Mouse (Mus musculus): ENCODE data around the gene Arhgap9.

Gene Arhgap9

DNA sequence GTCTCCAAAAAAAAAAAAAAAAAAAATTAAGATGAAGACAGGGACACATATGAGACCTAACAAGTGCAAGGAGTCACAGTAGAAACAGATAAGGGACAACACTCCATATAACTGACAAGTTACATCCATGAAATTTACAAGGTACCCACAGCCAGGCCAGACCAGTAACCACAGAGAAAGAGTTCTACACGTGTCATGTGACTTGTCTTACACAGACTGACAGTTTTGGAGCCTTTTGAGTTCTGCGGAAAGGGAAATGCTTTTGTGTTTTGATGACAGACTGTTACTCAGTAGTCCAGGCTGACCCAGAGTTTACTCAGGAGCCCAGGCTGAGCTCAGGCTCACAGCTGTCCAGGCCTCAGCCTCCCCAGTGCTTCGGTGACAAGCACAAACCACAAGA is 21.3 kb downstream of the Arhgap9 start:
- no peak for DNase-seq (ENCODE audit: low spot score in 2 of 2)

DNA sequence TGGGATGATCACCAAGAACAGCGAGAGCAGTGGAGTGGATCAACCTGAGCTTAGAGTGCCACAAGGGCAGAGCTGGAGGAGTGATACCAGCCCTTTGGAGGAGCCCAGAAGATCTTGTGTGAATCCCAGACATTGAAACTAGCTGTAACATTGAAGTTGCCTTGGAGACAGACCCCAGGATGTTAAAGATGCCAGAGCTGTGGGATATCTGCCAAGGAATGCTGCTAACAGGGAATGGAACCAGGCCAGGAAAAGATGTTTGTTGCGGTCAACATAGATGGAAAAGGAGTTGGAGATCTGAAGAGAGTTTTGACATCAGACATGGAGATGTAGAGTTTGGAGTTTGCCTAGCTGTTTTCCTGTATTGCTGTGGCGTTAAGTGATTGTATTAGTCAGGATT is 24.4 kb downstream of the Arhgap9 start:
- DNase-seq (ENCODE audit: low spot score in 2 of 2): no peak

DNA sequence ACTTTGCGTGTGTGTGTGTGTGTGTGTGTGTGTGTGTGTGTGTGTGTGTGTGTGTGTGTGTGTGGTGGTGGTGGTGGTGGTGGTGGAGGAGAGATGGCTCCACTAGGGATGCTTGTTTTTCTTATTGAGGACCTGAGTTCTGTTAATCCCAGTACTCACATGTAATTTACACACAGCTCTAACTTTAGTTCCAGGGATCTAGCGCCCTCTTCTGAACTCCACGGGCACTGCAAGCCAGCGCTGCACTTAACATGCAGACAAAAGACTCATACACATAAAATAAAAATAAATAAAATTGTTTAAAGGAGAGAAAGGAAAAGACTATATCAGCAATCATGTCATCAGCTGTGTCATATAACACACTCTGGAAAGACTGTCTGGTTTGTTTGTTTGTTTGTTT is 27.2 kb downstream of the Arhgap9 start:
- no peak for DNase-seq (ENCODE audit: low spot score in 2 of 2)

DNA sequence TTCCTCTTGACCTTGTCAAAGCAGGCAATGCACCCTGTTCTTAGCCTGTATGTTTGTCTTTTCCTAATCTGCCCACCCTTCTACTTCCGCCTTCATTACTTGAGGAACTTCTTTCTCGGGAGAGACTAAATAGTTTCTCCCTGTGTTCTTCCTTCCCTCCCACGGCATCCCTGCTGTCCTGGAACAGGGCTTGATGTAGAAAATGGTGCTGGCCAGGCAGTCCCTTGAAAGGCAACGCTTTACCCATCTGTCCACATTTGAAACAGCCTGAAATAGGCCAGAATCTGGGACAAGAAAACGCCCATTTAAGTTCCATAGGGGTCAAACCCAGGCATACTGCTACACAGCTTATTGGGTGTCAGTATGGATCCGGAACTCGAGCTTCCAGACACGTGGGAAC is 28.0 kb downstream of the Arhgap9 start:
- DNase-seq (ENCODE audit: low spot score in 2 of 2): no peak

DNA sequence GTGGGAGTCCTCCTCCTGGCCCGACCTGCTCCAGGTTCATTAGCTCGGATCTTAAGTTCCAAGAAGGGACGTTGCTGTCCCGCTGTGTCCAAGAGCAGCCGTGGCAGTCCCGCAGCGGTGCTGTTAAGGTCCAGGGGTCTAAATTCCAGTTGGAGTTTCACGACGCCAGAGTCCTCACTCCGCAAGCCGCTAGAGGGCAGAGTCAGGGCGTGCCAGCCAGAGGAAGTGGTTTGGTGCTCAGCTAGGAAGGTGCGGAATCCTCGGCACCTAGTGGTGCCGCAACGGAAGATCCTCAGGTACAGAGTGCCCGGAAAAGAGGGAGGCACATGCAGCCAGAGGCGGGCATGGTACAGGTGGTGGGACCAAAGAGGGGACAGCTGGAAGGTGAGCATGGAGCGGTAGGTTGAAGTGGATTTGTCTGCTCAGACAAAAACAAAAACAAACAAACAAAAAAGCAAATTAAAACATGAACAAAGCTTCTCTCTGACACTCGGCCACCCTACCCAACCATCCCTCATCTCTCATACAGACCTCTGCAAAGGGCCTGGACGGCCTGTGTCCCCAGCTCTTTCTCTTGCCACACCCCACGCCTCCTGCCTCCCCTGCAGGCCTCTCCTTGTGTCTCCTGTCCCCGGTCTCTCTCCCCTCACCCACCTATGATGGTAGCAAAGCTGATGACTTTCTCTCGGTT is 29.0 kb downstream of the Arhgap9 start:
- DNase-seq (ENCODE audit: low spot score in 2 of 2): peak in 1 of 2 experiments; percentile 45

DNA sequence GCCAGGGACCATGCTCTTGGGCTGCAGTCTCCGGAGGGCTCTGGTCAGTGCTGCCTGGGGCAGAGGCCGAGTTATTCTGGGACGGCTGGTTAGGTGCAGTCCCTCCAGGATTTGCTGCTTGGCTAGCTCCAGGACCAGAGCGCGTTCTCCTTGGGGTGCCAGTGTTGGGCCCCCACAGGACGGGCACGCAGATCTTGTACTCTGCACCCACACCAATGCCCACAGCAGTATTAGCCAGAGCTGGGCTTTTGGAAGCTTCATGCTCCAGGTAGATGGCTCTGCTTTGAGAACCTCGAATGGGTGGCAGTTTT is 29.5 kb downstream of the Arhgap9 start:
- DNase-seq (ENCODE audit: low spot score in 2 of 2): no peak

DNA sequence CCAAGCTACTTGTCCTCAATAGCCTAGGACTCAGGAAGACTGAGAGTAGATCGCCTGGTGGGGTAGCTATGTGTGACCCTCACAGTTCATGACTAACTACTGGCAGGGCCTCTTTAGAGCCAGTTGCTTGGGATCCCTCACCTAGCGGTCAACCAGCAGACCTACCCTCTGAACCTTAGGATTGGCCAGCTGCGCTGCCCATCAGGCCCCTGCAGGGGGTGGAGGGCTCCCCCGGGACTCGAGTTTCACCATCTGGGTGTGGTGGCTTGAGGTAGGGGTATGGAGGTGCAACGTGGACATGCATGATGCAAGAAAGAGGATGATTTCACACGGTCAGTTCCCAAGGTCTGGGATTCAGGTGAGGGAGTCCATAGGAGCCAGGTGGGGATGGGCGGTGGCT is 30.0 kb downstream of the Arhgap9 start:
- no peak for DNase-seq (ENCODE audit: low spot score in 2 of 2)

DNA sequence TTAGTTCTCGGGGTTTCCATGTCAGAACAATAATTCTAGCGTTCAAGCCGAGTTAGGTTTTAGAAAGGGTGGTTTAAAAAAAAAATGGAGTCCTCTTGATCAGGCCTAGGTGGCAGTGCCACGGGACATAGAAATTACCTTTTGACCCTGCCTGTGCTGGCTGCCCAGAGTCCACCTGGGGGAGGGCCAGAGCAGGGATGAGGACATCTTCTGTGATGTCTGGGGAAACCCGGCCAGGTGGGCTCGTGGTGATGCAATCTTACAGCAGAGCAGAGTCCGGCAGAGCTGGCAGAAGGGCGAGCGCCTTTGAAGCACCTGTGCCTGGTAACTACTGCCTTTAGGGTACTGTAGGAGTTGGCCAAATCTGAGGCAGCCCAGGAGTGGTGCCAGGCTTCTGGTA is 30.4 kb downstream of the Arhgap9 start:
- DNase-seq (ENCODE audit: low spot score in 2 of 2): no peak

DNA sequence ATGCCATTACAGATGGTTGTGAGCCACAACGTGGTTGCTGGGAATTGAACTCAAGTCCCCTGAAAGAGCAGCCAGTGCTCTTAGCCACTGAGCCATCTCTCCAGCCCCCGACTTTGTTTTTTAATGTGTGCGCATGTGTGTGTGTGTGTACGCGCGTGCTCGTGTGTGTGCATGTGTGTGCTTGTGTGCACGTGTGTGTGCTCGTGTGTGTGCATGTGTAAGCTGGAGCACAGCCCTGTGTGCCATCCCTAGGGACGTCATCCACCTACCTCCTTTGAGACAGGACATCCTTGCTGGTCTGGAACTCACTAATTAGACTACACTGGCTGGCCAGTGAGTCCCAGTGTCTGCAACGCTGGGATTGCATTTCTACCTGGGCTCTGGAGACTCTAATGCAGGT is 31.0 kb downstream of the Arhgap9 start:
- DNase-seq (ENCODE audit: low spot score in 2 of 2): no peak

DNA sequence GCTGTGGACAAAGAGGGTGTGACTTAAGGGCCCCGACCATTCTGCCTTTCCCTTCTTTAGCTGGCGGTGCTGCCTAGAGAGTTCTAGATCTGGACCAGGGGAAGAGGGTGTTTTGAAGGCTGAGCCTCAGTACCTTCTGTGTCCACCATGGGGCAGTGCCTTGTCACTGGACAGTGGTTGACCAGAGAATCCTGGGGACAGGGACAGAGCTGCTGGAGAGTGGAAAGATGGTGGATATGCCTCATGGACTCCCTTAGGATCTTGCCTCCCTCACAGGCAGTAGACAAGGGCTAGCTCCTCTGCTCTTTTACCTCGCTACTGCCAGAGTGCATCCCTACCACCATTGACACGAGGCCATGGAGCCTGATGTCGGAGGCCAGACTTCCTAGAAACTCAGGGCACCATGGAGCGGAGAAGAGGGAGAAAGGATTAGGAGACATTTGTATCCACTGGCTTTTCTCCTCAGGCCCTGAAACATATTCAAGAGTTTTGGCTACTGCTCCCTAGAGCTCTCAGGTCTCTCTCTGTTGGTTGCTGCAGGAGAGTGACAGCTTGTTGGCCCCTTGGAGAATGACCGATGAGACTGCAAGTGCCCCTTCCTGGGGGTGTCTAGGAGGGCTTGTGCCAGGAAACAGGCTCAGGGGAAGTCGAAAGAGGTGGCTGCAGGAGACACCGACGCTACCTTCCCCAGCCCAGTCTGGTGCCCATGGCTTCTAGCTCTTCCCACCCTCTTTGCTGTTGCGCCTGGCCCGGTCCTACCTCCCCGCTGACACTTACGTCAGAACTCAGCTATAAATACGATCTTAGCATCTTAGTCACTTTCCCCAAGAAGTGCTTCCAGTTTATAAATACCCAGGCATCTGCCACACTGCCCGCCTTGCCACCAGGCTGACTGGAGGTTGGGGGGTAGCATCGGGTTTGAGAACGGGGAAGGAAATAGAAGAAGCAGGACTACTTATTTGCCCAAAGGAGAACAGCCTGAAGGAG is 32.4 kb downstream of the Arhgap9 start, which contains the start of gene Inhbe:
Gene Inhbe, minus strand, starts transcription at position 503 of the 987 bp plus-strand sequence.
- no peak for DNase-seq (ENCODE audit: low spot score in 2 of 2)

DNA sequence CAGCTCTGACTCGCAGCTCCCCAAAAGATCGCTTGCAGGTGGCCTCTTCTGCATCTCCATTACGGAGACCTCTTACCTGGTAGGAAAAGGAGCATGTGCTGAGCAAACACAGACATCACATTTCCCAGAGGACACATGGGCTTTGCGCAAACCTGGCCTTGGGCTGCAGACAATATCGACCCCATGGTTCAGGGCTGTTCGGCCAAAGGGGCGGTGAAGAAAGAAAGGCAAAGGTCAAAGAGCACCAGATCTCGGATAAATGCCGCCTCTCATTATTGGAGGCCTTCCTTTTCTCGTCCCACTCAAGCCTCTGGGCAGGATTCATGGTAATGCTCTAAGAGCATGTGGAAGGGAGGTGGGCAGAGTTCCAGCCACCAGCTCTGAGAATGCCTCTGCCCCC is 33.6 kb downstream of the Arhgap9 start:
- no peak for DNase-seq (ENCODE audit: low spot score in 2 of 2)

DNA sequence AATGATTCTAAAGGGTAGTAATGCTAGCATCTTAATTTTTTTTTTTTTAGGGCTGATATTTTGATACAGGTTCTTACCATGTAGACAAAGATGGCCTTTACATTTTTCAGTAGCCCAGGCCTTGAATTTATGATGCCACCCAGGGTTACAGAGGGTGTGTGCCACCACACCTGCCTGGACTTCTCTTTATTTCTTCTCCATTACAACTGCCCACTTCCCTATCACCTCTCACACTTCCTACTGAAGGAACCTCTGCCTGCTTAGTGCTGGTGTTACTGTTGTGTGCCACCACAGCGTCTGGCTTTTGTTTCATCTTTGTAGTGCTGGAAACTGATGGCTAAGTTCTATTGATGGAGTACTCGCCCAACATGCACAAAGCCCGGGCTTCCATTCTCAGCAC is 39.0 kb downstream of the Arhgap9 start:
- no peak for DNase-seq (ENCODE audit: low spot score in 2 of 2)

DNA sequence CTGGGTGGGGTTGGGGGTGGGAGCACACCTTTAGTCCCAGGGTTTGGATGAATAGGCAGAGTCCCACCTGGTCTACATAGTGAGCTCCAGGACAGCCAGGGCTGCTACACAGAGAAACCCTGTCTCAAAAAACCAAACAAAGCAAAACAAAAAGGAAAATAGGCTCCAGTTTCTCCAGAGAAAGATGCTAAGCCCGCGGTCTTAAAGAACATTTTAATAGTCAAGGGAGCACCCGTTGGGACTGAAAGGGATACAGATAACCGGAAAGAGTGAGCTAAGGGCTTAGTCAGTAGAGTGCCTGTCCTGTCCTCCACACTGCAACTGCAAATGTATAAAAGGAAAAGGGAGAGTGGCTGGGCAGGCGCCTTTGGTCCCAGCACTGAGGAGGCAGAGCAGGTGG is 45.4 kb downstream of the Arhgap9 start:
- DNase-seq (ENCODE audit: low spot score in 2 of 2): no peak

DNA sequence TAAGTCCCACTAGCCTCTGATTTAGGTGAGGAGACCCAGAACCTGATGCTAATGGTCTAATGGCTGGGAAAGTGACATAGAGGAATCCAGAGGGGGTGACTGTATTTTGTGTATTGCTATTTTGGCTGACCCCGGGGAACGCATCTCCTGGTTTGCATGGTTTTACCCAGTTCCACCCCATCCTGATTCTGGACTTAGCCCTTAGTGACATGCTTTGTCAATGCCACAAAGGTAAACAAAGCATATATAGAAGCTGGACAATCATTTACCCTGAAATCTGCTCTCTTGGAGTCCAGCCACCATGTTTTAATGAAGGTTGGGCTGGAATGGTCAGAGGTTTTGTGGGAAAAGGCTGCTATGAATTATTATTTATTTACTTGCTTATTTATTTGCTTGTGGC is 46.5 kb downstream of the Arhgap9 start:
- DNase-seq (ENCODE audit: low spot score in 2 of 2): no peak

DNA sequence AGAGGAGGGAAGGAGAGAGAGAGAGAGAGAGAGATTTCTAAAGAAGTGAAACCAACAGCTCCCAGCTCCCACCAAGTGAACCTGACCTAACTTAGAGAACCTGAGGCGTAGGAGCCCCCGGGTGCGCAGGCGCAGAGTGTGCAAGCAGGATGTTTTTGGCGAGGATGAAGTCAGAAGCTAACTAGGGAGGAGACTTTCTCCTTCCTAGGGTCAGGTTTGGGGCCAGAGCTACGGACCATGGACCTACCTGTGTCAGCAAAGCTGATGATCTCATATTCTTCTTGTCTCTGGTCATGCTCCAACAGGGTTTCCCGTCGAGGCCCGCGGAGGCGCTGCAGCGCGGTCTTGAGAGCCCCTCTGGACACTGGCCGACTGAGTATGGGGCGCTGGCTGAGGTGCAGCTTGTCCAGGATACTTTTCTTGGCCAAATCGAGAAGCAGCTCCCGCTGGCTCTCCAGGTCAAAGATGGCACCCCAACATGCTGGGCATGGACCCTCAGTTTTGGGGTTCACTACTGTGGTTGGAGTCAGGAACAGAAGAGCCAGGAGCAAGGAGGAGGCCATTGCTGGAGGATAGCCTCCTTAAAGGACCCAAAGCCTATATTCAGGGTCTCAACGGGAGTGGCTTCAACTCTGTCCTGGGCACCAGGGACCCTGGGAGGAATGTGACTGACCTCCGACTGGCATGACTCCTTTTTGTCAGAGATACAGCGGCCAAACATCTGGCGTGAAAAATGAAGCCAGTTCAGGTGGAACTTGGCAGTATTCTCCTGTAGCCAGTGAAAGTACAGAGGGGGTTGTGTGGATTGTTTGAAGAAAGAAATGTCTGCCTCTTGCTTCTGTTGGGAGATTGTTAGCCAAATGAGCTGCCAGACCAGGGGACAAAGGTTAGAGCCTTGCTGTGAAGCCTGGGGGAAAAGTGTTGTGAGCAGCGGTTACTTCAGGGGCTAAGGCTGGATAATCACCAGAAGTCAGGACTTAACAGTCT is 48.4 kb downstream of the Arhgap9 start, which contains the start of gene Inhbc:
Gene Inhbc, minus strand, starts transcription at position 598 of the 987 bp plus-strand sequence.
- no peak for DNase-seq (ENCODE audit: low spot score in 2 of 2)

DNA sequence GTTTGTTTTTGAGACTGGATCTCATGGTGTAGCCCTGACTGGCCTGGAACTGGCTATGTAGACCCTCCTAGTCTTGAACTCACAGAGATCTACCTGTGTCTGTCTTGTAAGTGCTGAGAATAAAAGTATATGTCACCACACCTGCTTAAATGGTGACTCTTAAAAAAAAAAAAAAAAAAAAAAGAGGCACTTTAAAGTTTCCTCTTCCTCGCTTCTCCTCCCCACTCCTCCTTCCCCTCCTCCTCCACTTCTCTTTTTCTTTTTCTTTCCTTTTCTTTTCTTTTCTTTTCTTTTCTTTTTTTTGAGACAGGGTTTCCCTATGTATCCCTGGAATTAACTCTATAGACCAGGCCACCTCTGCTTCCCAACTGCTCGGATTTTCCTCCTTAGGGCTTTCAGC is 49.3 kb downstream of the Arhgap9 start:
- DNase-seq (ENCODE audit: low spot score in 2 of 2): no peak

DNA sequence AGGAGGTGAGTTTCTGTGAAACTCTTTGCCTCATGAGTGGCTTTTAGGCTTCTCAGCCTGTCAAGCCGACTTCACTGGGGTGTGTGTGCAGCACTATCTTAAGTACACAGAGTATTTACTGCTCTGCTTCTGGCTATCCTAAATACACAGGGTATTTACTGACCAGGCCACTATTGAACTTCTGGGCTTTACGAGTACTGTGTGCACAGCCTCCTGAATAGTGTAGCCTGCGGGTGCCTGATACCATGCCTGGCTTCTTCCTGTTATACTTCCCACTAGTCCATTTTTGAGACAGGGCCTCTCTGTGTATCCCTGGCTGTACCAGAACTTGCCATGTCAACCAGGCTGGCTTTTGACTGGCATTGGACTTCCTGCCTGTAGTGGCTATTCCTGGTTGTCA is 55.9 kb downstream of the Arhgap9 start:
- DNase-seq (ENCODE audit: low spot score in 2 of 2): no peak
